Mouse (Mus musculus) small intestine, adult 2 months (tissue): Measurements from ENCODE around the gene Hltf.

Experiments
- CTCF ChIP-seq: fragments of 200-500 bp; IDR thresholded peaks from 2 replicates; pipeline ENCODE4 v1.5.1; 2012; ENCODE audit warnings: low read depth, mild to moderate bottlenecking, control low read depth, inconsistent platforms, low read length, moderate library complexity, mixed read lengths; ENCODE audit not compliant: insufficient replicate concordance, insufficient read length; ENCODE audit errors: extremely low read depth
- POLR2A ChIP-seq: fragments of 200-500 bp; IDR thresholded peaks from 2 replicates; pipeline ENCODE4 v1.6.1; 2012; ENCODE audit warnings: low read depth, mild to moderate bottlenecking, control low read depth, inconsistent platforms, low read length, moderate library complexity

- TF ChIP-seq CTCF (no peak), POLR2A (no peak)
These were observed 23.6 kb upstream of the Hltf start for GRCm38 (mm10) chr3:20033761-20034718.
